Comparison of ENCODE assay signal across 9 mouse cellular contexts in the genomic region with DNA sequence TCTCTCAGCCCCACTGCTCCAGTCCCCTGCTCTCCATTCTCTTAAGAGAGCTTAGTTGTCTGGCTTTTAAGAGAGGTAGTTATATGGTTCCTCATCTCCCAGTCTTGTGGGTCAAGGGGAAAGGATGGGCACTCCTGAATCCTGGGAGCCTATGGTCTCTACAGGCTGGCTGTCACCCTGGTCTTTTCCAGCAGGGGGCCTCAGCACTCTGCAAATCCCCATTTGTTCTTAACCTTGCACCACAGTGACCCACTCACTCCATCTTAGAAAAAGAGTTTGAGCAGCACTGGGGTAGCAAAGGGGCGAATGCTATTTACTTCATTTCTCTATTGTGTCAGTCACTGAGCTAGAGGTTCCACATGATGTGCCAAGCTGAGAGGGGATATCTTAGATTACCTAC. TPM values are rescaled to one million over a fixed set of nuclear protein-coding genes. Genes with fewer than 3 reads are reported as not detected.
DNase-seq lines count a peak whose midpoint lies in the region; ATAC-seq and TF ChIP-seq lines count a peak whose summit lies in the region.
"Had no signal": no experiment of that assay in that cellular context is flagged by ENCODE, and none has a peak within 500 bp of the region (broad histone marks: within the 10 kb centered on the region; RNA-seq: fewer than 3 reads in every experiment).

No protein-coding gene starts in this region.

- peaks cover 11% of the 10 kb centered on the region for H3K36me3 ChIP-seq in kidney, adult 2 months (ENCODE audit: control insufficient read depth, insufficient read depth, low read length)
- peaks cover 45% of the 10 kb centered on the region for H3K36me3 ChIP-seq in kidney, embryonic 16.5 days (ENCODE audit: insufficient read depth, low read length)
- H3K36me3 ChIP-seq in C2C12 (ENCODE audit: control insufficient read depth, insufficient read depth) (peaks cover 53% of the 10 kb centered on the region), ES-E14 (ENCODE audit: control insufficient read depth, insufficient read depth, low read length, poor library complexity, severe bottlenecking) (peaks cover 22% of the 10 kb centered on the region)

- no peaks in the 10 kb centered on the region for H3K27me3 ChIP-seq in kidney, adult 2 months (replicated peaks; ENCODE audit: control insufficient read depth, insufficient read depth, low read length)
- no peaks in the 10 kb centered on the region for H3K27me3 ChIP-seq in kidney, embryonic 16.5 days (ENCODE audit: insufficient read depth, low read length)
- H3K27me3 ChIP-seq in C2C12 (ENCODE audit: control insufficient read depth, insufficient read depth, insufficient read length) = no peaks in the 10 kb centered on the region
- H3K27me3 ChIP-seq: limb, embryonic 15.5 days had no signal

- 59% methylated on average over 1 of the region's 1 CpGs for WGBS in kidney, adult 2 months
- WGBS in kidney, embryonic 16.5 days = 76% methylated on average over 1 of the region's 1 CpGs

- no peak overlapping the region for H3K4me3 ChIP-seq in kidney, adult 2 months (ENCODE audit: insufficient read depth, low read depth, low read length)
- H3K4me3 ChIP-seq in kidney, embryonic 16.5 days (ENCODE audit: low read length) = no peak overlapping the region
- H3K4me3 ChIP-seq in C2C12 (ENCODE audit: insufficient read depth, poor library complexity, severe bottlenecking) (no peak overlapping the region), ES-E14 (ENCODE audit: insufficient read depth in 1 of 2, low read depth in 1 of 2, low read length in 2 of 2, poor library complexity in 1 of 2, severe bottlenecking in 1 of 2) (no peak overlapping the region)
- no peak overlapping the region for H3K4me3 ChIP-seq in cortical plate, adult 2 months (ENCODE audit: insufficient read depth, low read length)
- H3K4me3 ChIP-seq: limb, embryonic 15.5 days had no signal

- peaks cover 12% of the 10 kb centered on the region for H3K79me3 ChIP-seq in C2C12 (ENCODE audit: low read depth)

- TF ChIP-seq POLR2A in kidney, adult 2 months (IDR thresholded peaks at IDR 0.05; ENCODE audit: low read depth, low read length) = no peak
- no peak for TF ChIP-seq POLR2A in cortical plate, adult 2 months (IDR thresholded peaks at IDR 0.05; ENCODE audit: extremely low read depth, insufficient read depth, low read length)

- H3K4me1 ChIP-seq in kidney, adult 2 months (ENCODE audit: control insufficient read depth, insufficient read depth, low read length) = peaks cover 12% of the 10 kb centered on the region; the same call in 1 of the 2 replicates
- H3K4me1 ChIP-seq in kidney, embryonic 16.5 days (ENCODE audit: insufficient read depth, low read length) = peaks cover 10% of the 10 kb centered on the region
- no peaks in the 10 kb centered on the region for H3K4me1 ChIP-seq in ES-E14 (ENCODE audit: control insufficient read depth in 2 of 2, insufficient read depth in 2 of 2, low read length in 2 of 2, poor library complexity in 1 of 2)
- peaks cover 4% of the 10 kb centered on the region for H3K4me1 ChIP-seq in cortical plate, adult 2 months (ENCODE audit: control insufficient read depth, insufficient read depth, low read length)

- H3K79me2 ChIP-seq in C2C12 (ENCODE audit: control insufficient read depth, insufficient read depth) = peaks cover 24% of the 10 kb centered on the region

- DNase-seq in kidney, adult 2 months = peak; percentile 67
- DNase-seq in ES-E14 (ENCODE audit: low read depth, low spot score) = peak; percentile 20
- DNase-seq in kidney, postnatal 10 days = peak; percentile 83
- DNase-seq in retina, embryonic 14.5 days (ENCODE audit: low spot score) = peak; percentile 66
- no peak for DNase-seq in layer of hippocampus, postnatal 36 days

- in situ Hi-C loops in ES-E14 (cut with MboI; ENCODE audit: low sequenced_read_pairs in 2 of 2, unreplicated experiment in 2 of 2) = no loop called here

- H3K9ac ChIP-seq in kidney, embryonic 16.5 days (replicated peaks; ENCODE audit: low read length) = no peak overlapping the region
- H3K9ac ChIP-seq in ES-E14 (ENCODE audit: insufficient read depth, low read depth, low read length, poor library complexity, severe bottlenecking) = no peak overlapping the region
- H3K9ac ChIP-seq: limb, embryonic 15.5 days had no signal

- no peak for ATAC-seq in kidney, embryonic 16.5 days (ENCODE audit: low FRiP score, low TSS enrichment)

- H3K4me2 ChIP-seq in kidney, embryonic 16.5 days (replicated peaks; ENCODE audit: low read depth, low read length) = no peak overlapping the region
- H3K4me2 ChIP-seq: limb, embryonic 15.5 days had no signal

- TF ChIP-seq CTCF in kidney, adult 2 months (conservative IDR thresholded peaks at IDR 0.05; ENCODE audit: insufficient read depth, insufficient read length, low read depth, low read length) = peak; percentile 75
- peak; percentile 27 for TF ChIP-seq CTCF in C2C12 (IDR thresholded peaks at IDR 0.05; ENCODE audit: control insufficient read depth, insufficient read depth, insufficient read length)
- TF ChIP-seq CTCF in cortical plate, adult 2 months (IDR thresholded peaks at IDR 0.05; ENCODE audit: extremely low read depth, insufficient read depth, low read length) = peak; percentile 54

- H3ac ChIP-seq in C2C12 (ENCODE audit: control insufficient read depth, insufficient read length, low read depth) = no peak overlapping the region

- H3K27ac ChIP-seq in kidney, adult 2 months (ENCODE audit: insufficient read depth, low read depth, low read length) = no peak overlapping the region
- no peak overlapping the region for H3K27ac ChIP-seq in kidney, embryonic 16.5 days (ENCODE audit: low read length)
- no peak overlapping the region for H3K27ac ChIP-seq in ES-E14 (ENCODE audit: insufficient read depth, low read depth, low read length, poor library complexity, severe bottlenecking)
- H3K27ac ChIP-seq in cortical plate, adult 2 months (ENCODE audit: insufficient read depth, low read length) = no peak overlapping the region
- H3K27ac ChIP-seq: limb, embryonic 15.5 days had no signal

- no peaks in the 10 kb centered on the region for H3K9me3 ChIP-seq in kidney, embryonic 16.5 days (ENCODE audit: low read length)
- no peaks in the 10 kb centered on the region for H3K9me3 ChIP-seq in ES-E14 (ENCODE audit: control insufficient read depth, insufficient read depth, low read depth, low read length)
- H3K9me3 ChIP-seq: limb, embryonic 15.5 days had no signal

TF ChIP-seq in C2C12, 6 proteins besides CTCF, POLR2A, EP300 and RAD21:
- TF ChIP-seq FOSL1 (IDR thresholded peaks at IDR 0.05; ENCODE audit: insufficient read depth, low read length, poor library complexity, severe bottlenecking) = no peak
- TF ChIP-seq MYOD1 (IDR thresholded peaks at IDR 0.05; ENCODE audit: control insufficient read depth, insufficient read length, low read depth) = no peak
- no peak for TF ChIP-seq MAX (IDR thresholded peaks at IDR 0.05)
- no peak for TF ChIP-seq USF1 (IDR thresholded peaks at IDR 0.05; ENCODE audit: low read depth)
- TF ChIP-seq CEBPB (IDR thresholded peaks at IDR 0.05; ENCODE audit: low read depth) = no peak
- TF ChIP-seq MYOG (IDR thresholded peaks at IDR 0.05; ENCODE audit: control insufficient read depth, extremely low read depth, insufficient read length) = no peak
TF ChIP-seq in C2C12: peak in this region for 0.

TF ChIP-seq in ES-E14, 5 proteins besides CTCF, POLR2A, EP300 and RAD21:
- TF ChIP-seq ZNF384 (IDR thresholded peaks at IDR 0.05; ENCODE audit: low read depth, low read length) (no peak), CHD2 (IDR thresholded peaks at IDR 0.05; ENCODE audit: low read depth, low read length) (no peak), HCFC1 (IDR thresholded peaks at IDR 0.05; ENCODE audit: borderline replicate concordance, insufficient read depth, low read length) (no peak), ZC3H11A (IDR thresholded peaks at IDR 0.05; ENCODE audit: borderline replicate concordance, low read depth, low read length) (no peak; the same call in 1 of the 2 replicates), MAFK (IDR thresholded peaks at IDR 0.05; ENCODE audit: insufficient read depth, low read depth, low read length) (no peak)

RNA-seq across cellular contexts. Expression of gene Rnf214, which starts 5.0 kb away (rescaled TPM):
- 17.0 and 20.7 TPM in 2 replicates for polyA plus RNA-seq in kidney, adult 2 months (2012; rRNA removed)
- 50.5 and 62.7 TPM in 2 replicates for polyA plus RNA-seq in kidney, embryonic 16.5 days (2015; fragmentation: Nextera tagmentation; extraction: Ambion mirVana)
- polyA plus RNA-seq in C2C12 (2012; fragmentation: generic; extraction: Trizol) = 10.8 TPM
- total RNA-seq in ES-E14 (2012; rRNA removed) = 13.5 and 16.3 TPM in 2 replicates
- polyA plus RNA-seq in cortical plate, adult 2 months (2012; rRNA removed) = 44.3 and 45.6 TPM in 2 replicates
- total RNA-seq in layer of hippocampus, postnatal 36 days (2021) = 10 to 100 TPM; 68.2 to 76.1 TPM

RNA-seq across cellular contexts. Expression of gene Pcsk7, which starts 5.4 kb away (rescaled TPM):
- polyA plus RNA-seq in kidney, adult 2 months (2012; rRNA removed) = 32.0 and 53.8 TPM in 2 replicates
- polyA plus RNA-seq in kidney, embryonic 16.5 days (2015; fragmentation: Nextera tagmentation; extraction: Ambion mirVana) = 23.2 and 24.9 TPM in 2 replicates
- 18.0 TPM for polyA plus RNA-seq in C2C12 (2012; fragmentation: generic; extraction: Trizol)
- 21.3 and 33.5 TPM in 2 replicates for total RNA-seq in ES-E14 (2012; rRNA removed)
- 28.2 and 30.5 TPM in 2 replicates for polyA plus RNA-seq in cortical plate, adult 2 months (2012; rRNA removed)
- total RNA-seq in layer of hippocampus, postnatal 36 days (2021) = 10 to 100 TPM; 23.3 to 25.3 TPM

RNA-seq across cellular contexts. Expression of gene Tagln, which starts 24.2 kb away (rescaled TPM):
- 50.3 and 93.5 TPM in 2 replicates for polyA plus RNA-seq in kidney, adult 2 months (2012; rRNA removed)
- 92.3 and 154 TPM in 2 replicates for polyA plus RNA-seq in kidney, embryonic 16.5 days (2015; fragmentation: Nextera tagmentation; extraction: Ambion mirVana)
- 737 TPM for polyA plus RNA-seq in C2C12 (2012; fragmentation: generic; extraction: Trizol)
- 255 and 575 TPM in 2 replicates for total RNA-seq in ES-E14 (2012; rRNA removed)
- 16.0 and 18.3 TPM in 2 replicates for polyA plus RNA-seq in cortical plate, adult 2 months (2012; rRNA removed)
- total RNA-seq in layer of hippocampus, postnatal 36 days (2021) = 1 to 10 TPM; 7.8 to 9.3 TPM

RNA-seq across cellular contexts. Expression of gene Sidt2, which starts 43.4 kb away (rescaled TPM):
- polyA plus RNA-seq in kidney, adult 2 months (2012; rRNA removed) = 345 and 570 TPM in 2 replicates
- polyA plus RNA-seq in kidney, embryonic 16.5 days (2015; fragmentation: Nextera tagmentation; extraction: Ambion mirVana) = 44.5 and 45.8 TPM in 2 replicates
- polyA plus RNA-seq in C2C12 (2012; fragmentation: generic; extraction: Trizol) = 50.2 TPM
- 44.7 and 50.3 TPM in 2 replicates for total RNA-seq in ES-E14 (2012; rRNA removed)
- 103 and 117 TPM in 2 replicates for polyA plus RNA-seq in cortical plate, adult 2 months (2012; rRNA removed)
- 10 to 100 TPM; 77.5 to 82.1 TPM for total RNA-seq in layer of hippocampus, postnatal 36 days (2021)

Comparison
In these comparisons a context has a peak if more than half of its experiments do, and no peak if none do; other contexts are left out.
1. DNase-seq: peak in kidney, adult 2 months (single experiment), ES-E14 (single experiment), kidney, postnatal 10 days (single experiment) and retina, embryonic 14.5 days (single experiment); none in layer of hippocampus, postnatal 36 days (0 of 2).
2. Peak in every context shown above with its lines, with median percentiles within 50 percentile points of each other: CTCF ChIP-seq.